8 mouse cellular contexts compared by ENCODE assay signal in the genomic region with DNA sequence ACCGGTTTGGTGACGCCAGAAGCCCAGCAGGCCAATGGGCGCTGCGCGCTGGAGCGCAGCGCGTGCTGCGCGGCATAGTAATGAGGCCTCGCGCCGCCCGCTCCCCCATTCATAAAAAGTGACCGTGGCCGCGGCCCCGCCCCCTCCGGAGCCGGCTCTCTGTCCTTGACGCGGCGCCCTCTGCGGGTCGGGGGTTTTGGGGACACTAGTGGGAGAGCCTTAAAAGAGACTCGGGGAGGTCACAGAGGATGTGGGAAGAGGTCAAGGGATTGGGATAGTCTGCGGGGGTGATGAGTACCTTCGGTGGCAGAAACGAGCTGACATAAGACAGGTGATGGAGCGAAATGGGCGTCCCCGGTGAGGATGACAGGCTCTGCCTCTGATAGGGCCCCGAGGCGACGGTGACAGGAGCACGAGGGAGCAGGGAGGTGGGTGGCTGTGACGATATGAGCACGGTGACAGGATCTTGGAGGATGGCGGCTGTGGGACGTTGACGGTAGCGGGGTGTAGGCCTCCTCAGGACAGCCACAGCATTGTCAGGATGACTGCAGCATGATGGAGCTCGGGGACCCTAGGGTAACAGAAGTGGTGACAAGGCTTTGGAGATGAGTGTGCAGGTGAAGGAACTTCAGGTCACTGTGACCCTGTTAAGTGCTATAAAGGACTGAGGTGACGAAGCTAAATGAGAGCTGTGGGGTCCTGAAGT. TPM values are rescaled to one million over a fixed set of nuclear protein-coding genes. Genes with fewer than 3 reads are reported as not detected.
DNase-seq lines count a peak whose midpoint lies in the region; ATAC-seq and TF ChIP-seq lines count a peak whose summit lies in the region.

No protein-coding gene starts in this region.

- no peak for TF ChIP-seq EP300 in liver, embryonic 14.5 days (IDR thresholded peaks at IDR 0.05; ENCODE audit: low read depth)
- TF ChIP-seq EP300 in stomach, postnatal 0 days (optimal IDR thresholded peaks at IDR 0.05), result no peak

- H3K27me3 ChIP-seq in forebrain, embryonic 11.5 days (ENCODE audit: control insufficient read depth, insufficient read depth, low read length), result peaks cover 34% of the 10 kb centered on the region
- peaks cover 13% of the 10 kb centered on the region for H3K27me3 ChIP-seq in heart, embryonic 16.5 days (ENCODE audit: control insufficient read depth, insufficient read depth, low read length)
- H3K27me3 ChIP-seq in liver, embryonic 14.5 days (ENCODE audit: control insufficient read depth, insufficient read depth, low read length), result peaks cover 35% of the 10 kb centered on the region
- peaks cover 25% of the 10 kb centered on the region for H3K27me3 ChIP-seq in neural tube, embryonic 11.5 days (ENCODE audit: control insufficient read depth, insufficient read depth, low read length)
- peaks cover 2% of the 10 kb centered on the region; the same call in 1 of the 2 replicates for H3K27me3 ChIP-seq in stomach, postnatal 0 days (ENCODE audit: control insufficient read depth, insufficient read depth, low read length)

- H3K4me1 ChIP-seq in forebrain, embryonic 11.5 days (replicated peaks; ENCODE audit: control insufficient read depth, insufficient read depth, low read length), result peaks cover 14% of the 10 kb centered on the region
- H3K4me1 ChIP-seq in heart, embryonic 16.5 days (ENCODE audit: control insufficient read depth, insufficient read depth, low read length), result peaks cover 11% of the 10 kb centered on the region
- peaks cover 0 to 5% of the 10 kb centered on the region in 2 experiments; a peak in 2 of 4 replicates for H3K4me1 ChIP-seq in liver, embryonic 14.5 days (replicated peaks; ENCODE audit: control insufficient read depth in 2 of 2, insufficient read depth in 2 of 2, low read length in 1 of 2)
- peaks cover 11% of the 10 kb centered on the region for H3K4me1 ChIP-seq in neural tube, embryonic 11.5 days (ENCODE audit: control insufficient read depth, insufficient read depth, low read length)
- 0 out of 2 replicates have a peak, but pooled peaks cover 3% of the 10 kb centered on the region for H3K4me1 ChIP-seq in stomach, postnatal 0 days (replicated peaks; ENCODE audit: control insufficient read depth, insufficient read depth)

- H3K4me3 ChIP-seq in forebrain, embryonic 11.5 days (ENCODE audit: low read depth, low read length), result peak overlapping the region; percentile 65
- H3K4me3 ChIP-seq in heart, embryonic 16.5 days (ENCODE audit: low read length), result peak overlapping the region; percentile 70
- H3K4me3 ChIP-seq in liver, embryonic 14.5 days (ENCODE audit: insufficient read depth in 1 of 2, low read depth in 2 of 2, low read length in 2 of 2), result peak overlapping the region in 1 of 2 experiments; percentile 54; a peak in 2 of 4 replicates
- peak overlapping the region; percentile 75 for H3K4me3 ChIP-seq in neural tube, embryonic 11.5 days (ENCODE audit: low read depth, low read length)
- peak overlapping the region; percentile 54 for H3K4me3 ChIP-seq in stomach, postnatal 0 days (ENCODE audit: low read depth, low read length)

- peak; percentile 82 for ATAC-seq in CD4-positive, CD25-positive, alpha-beta regulatory T cell, adult 4 months
- ATAC-seq in forebrain, embryonic 11.5 days (replicated peaks; ENCODE audit: low FRiP score), result peak; percentile 92
- ATAC-seq in heart, embryonic 16.5 days (replicated peaks; ENCODE audit: extremely low read depth, insufficient read depth, low FRiP score), result peak; percentile 86
- peak; percentile 80 for ATAC-seq in liver, embryonic 14.5 days (ENCODE audit: insufficient read depth)
- ATAC-seq in neural tube, embryonic 11.5 days (ENCODE audit: insufficient read depth, low FRiP score, low TSS enrichment), result peak; percentile 89
- ATAC-seq in stomach, postnatal 0 days (ENCODE audit: low FRiP score, low TSS enrichment), result peak; percentile 78

- H3K4me2 ChIP-seq in forebrain, embryonic 11.5 days (ENCODE audit: low read depth, low read length, severe bottlenecking), result peak overlapping the region; percentile 95
- H3K4me2 ChIP-seq in heart, embryonic 16.5 days (ENCODE audit: low read depth, low read length), result peak overlapping the region; percentile 89
- H3K4me2 ChIP-seq in liver, embryonic 14.5 days (ENCODE audit: low read depth), result peak overlapping the region; percentile 77
- peak overlapping the region; percentile 99 for H3K4me2 ChIP-seq in neural tube, embryonic 11.5 days (ENCODE audit: low read depth)
- peak overlapping the region; percentile 98 for H3K4me2 ChIP-seq in stomach, postnatal 0 days (replicated peaks; ENCODE audit: low read depth)

- H3K9ac ChIP-seq in forebrain, embryonic 11.5 days (ENCODE audit: low read length), result peak overlapping the region; percentile 48; the same call in 1 of the 2 replicates
- H3K9ac ChIP-seq in heart, embryonic 16.5 days (ENCODE audit: low read length), result peak overlapping the region; percentile 68
- no peak overlapping the region for H3K9ac ChIP-seq in liver, embryonic 14.5 days (replicated peaks)
- H3K9ac ChIP-seq in neural tube, embryonic 11.5 days (ENCODE audit: low read length), result peak overlapping the region; percentile 39
- peak overlapping the region; percentile 31; the same call in 1 of the 2 replicates for H3K9ac ChIP-seq in stomach, postnatal 0 days (ENCODE audit: low read length)

- H3K36me3 ChIP-seq in forebrain, embryonic 11.5 days (ENCODE audit: control insufficient read depth, insufficient read depth, low read length), result no peaks in the 10 kb centered on the region
- H3K36me3 ChIP-seq in heart, embryonic 16.5 days (ENCODE audit: control insufficient read depth, insufficient read depth), result no peaks in the 10 kb centered on the region
- no peaks in the 10 kb centered on the region for H3K36me3 ChIP-seq in liver, embryonic 14.5 days (replicated peaks; ENCODE audit: control insufficient read depth, insufficient read depth, low read depth)
- H3K36me3 ChIP-seq in neural tube, embryonic 11.5 days (ENCODE audit: control insufficient read depth, insufficient read depth, low read length), result no peaks in the 10 kb centered on the region
- H3K36me3 ChIP-seq in stomach, postnatal 0 days (ENCODE audit: control insufficient read depth, insufficient read depth, low read length), result no peaks in the 10 kb centered on the region

- TF ChIP-seq CTCF in liver, embryonic 14.5 days (IDR thresholded peaks at IDR 0.05; ENCODE audit: low read depth), result peak; percentile 22; the same call in 1 of the 2 replicates
- TF ChIP-seq CTCF in stomach, postnatal 0 days (IDR thresholded peaks at IDR 0.05; ENCODE audit: low read depth), result peak; percentile 56

- no peak overlapping the region for H3K27ac ChIP-seq in forebrain, embryonic 11.5 days (ENCODE audit: low read depth, low read length)
- H3K27ac ChIP-seq in heart, embryonic 16.5 days (ENCODE audit: low read length), result no peak overlapping the region
- H3K27ac ChIP-seq in liver, embryonic 14.5 days, result no peak overlapping the region
- no peak overlapping the region for H3K27ac ChIP-seq in neural tube, embryonic 11.5 days (ENCODE audit: low read depth, low read length)
- no peak overlapping the region for H3K27ac ChIP-seq in stomach, postnatal 0 days (replicated peaks)

- WGBS in forebrain, embryonic 11.5 days, result 1% methylated on average over 39 of the region's 44 CpGs
- 2% methylated on average over 44 of the region's 44 CpGs for WGBS in heart, embryonic 16.5 days
- WGBS in liver, embryonic 14.5 days (ENCODE audit: insufficient replicate concordance), result 3% methylated on average over 44 of the region's 44 CpGs
- WGBS in neural tube, embryonic 11.5 days, result 1% methylated on average over 44 of the region's 44 CpGs
- 1% methylated on average over 44 of the region's 44 CpGs for WGBS in stomach, postnatal 0 days

- peak; percentile 52 for DNase-seq in c-Kit-positive CD71-positive TER-119-negative erythroid progenitor cells, embryonic 14.5 days (ENCODE audit: low read depth)
- peak; percentile 89 for DNase-seq in forebrain, embryonic 11.5 days (ENCODE audit: low spot score)
- DNase-seq in kidney, postnatal 25 days, result peak; percentile 86 to 90
- DNase-seq in liver, embryonic 14.5 days (ENCODE audit: low read depth in 3 of 3, low spot score in 3 of 3), result peak; percentile 51 to 53 (median 52)
- DNase-seq in neural tube, embryonic 11.5 days (ENCODE audit: low spot score), result peak; percentile 88
- peak; percentile 84 for DNase-seq in stomach, postnatal 0 days (ENCODE audit: low spot score)

- no peaks in the 10 kb centered on the region for H3K9me3 ChIP-seq in forebrain, embryonic 11.5 days (ENCODE audit: control insufficient read depth, low read length)
- H3K9me3 ChIP-seq in heart, embryonic 16.5 days (replicated peaks; ENCODE audit: control insufficient read depth, low read length), result no peaks in the 10 kb centered on the region
- H3K9me3 ChIP-seq in liver, embryonic 14.5 days (ENCODE audit: control insufficient read depth, low read length), result no peaks in the 10 kb centered on the region
- H3K9me3 ChIP-seq in neural tube, embryonic 11.5 days (ENCODE audit: control insufficient read depth, low read length), result no peaks in the 10 kb centered on the region
- H3K9me3 ChIP-seq in stomach, postnatal 0 days (ENCODE audit: control insufficient read depth, low read length), result no peaks in the 10 kb centered on the region

RNA-seq across cellular contexts. Expression of gene Gpr3, which starts 0.4 kb away (rescaled TPM):
- not detected for polyA plus RNA-seq in CD4-positive, CD25-positive, alpha-beta regulatory T cell, adult 4 months (2017; shearing (Covaris generic))
- polyA plus RNA-seq in forebrain, embryonic 11.5 days (2014; fragmentation: Nextera tagmentation; extraction: Ambion mirVana), result 0.37 TPM in 1 of 2 replicates, not detected in the other
- polyA plus RNA-seq in heart, embryonic 16.5 days (2015; fragmentation: Nextera tagmentation; extraction: Ambion mirVana), result 0.14 and 0.29 TPM in 2 replicates
- 0.02 TPM in 1 of 2 replicates, not detected in the other for polyA plus RNA-seq in liver, embryonic 14.5 days (2012; rRNA removed)
- not detected in 2 replicates for polyA plus RNA-seq in liver, embryonic 14.5 days (2014; fragmentation: Nextera tagmentation; extraction: Ambion mirVana)
- 0.45 and 0.49 TPM in 2 replicates for polyA plus RNA-seq in neural tube, embryonic 11.5 days (2014; fragmentation: Nextera tagmentation; extraction: Ambion mirVana)
- 0.11 and 0.19 TPM in 2 replicates for polyA plus RNA-seq in stomach, postnatal 0 days (2015; fragmentation: Nextera tagmentation; extraction: Ambion mirVana)

RNA-seq across cellular contexts. Expression of gene Cd164l2, which starts 0.8 kb away (rescaled TPM):
- polyA plus RNA-seq in CD4-positive, CD25-positive, alpha-beta regulatory T cell, adult 4 months (2017; shearing (Covaris generic)), result under 1 TPM in 1 of 2 experiments, not detected in 1; 0.54 TPM
- polyA plus RNA-seq in forebrain, embryonic 11.5 days (2014; fragmentation: Nextera tagmentation; extraction: Ambion mirVana), result not detected in 2 replicates
- 0.66 TPM in 1 of 2 replicates, not detected in the other for polyA plus RNA-seq in heart, embryonic 16.5 days (2015; fragmentation: Nextera tagmentation; extraction: Ambion mirVana)
- polyA plus RNA-seq in liver, embryonic 14.5 days (2012; rRNA removed), result 0.05 and 0.06 TPM in 2 replicates
- not detected in 2 replicates for polyA plus RNA-seq in liver, embryonic 14.5 days (2014; fragmentation: Nextera tagmentation; extraction: Ambion mirVana)
- 0.32 and 0.62 TPM in 2 replicates for polyA plus RNA-seq in neural tube, embryonic 11.5 days (2014; fragmentation: Nextera tagmentation; extraction: Ambion mirVana)
- 5.3 and 6.5 TPM in 2 replicates for polyA plus RNA-seq in stomach, postnatal 0 days (2015; fragmentation: Nextera tagmentation; extraction: Ambion mirVana)

RNA-seq across cellular contexts. Expression of gene Map3k6, which starts 27.9 kb away (rescaled TPM):
- under 1 TPM in 1 of 2 experiments, not detected in 1; 0.62 TPM for polyA plus RNA-seq in CD4-positive, CD25-positive, alpha-beta regulatory T cell, adult 4 months (2017; shearing (Covaris generic))
- polyA plus RNA-seq in forebrain, embryonic 11.5 days (2014; fragmentation: Nextera tagmentation; extraction: Ambion mirVana), result 1.2 and 3.0 TPM in 2 replicates
- 3.4 and 3.6 TPM in 2 replicates for polyA plus RNA-seq in heart, embryonic 16.5 days (2015; fragmentation: Nextera tagmentation; extraction: Ambion mirVana)
- 2.0 and 2.4 TPM in 2 replicates for polyA plus RNA-seq in liver, embryonic 14.5 days (2012; rRNA removed)
- 1.2 and 1.5 TPM in 2 replicates for polyA plus RNA-seq in liver, embryonic 14.5 days (2014; fragmentation: Nextera tagmentation; extraction: Ambion mirVana)
- polyA plus RNA-seq in neural tube, embryonic 11.5 days (2014; fragmentation: Nextera tagmentation; extraction: Ambion mirVana), result 1.5 and 2.7 TPM in 2 replicates
- 17.6 and 21.5 TPM in 2 replicates for polyA plus RNA-seq in stomach, postnatal 0 days (2015; fragmentation: Nextera tagmentation; extraction: Ambion mirVana)

RNA-seq across cellular contexts. Expression of gene Sytl1, which starts 50.2 kb away (rescaled TPM):
- 10 to 100 TPM; 22.1 to 39.4 TPM for polyA plus RNA-seq in CD4-positive, CD25-positive, alpha-beta regulatory T cell, adult 4 months (2017; shearing (Covaris generic))
- polyA plus RNA-seq in forebrain, embryonic 11.5 days (2014; fragmentation: Nextera tagmentation; extraction: Ambion mirVana), result 1.5 and 2.8 TPM in 2 replicates
- 3.4 and 7.6 TPM in 2 replicates for polyA plus RNA-seq in heart, embryonic 16.5 days (2015; fragmentation: Nextera tagmentation; extraction: Ambion mirVana)
- 0.52 and 0.56 TPM in 2 replicates for polyA plus RNA-seq in liver, embryonic 14.5 days (2012; rRNA removed)
- 0.48 and 0.80 TPM in 2 replicates for polyA plus RNA-seq in liver, embryonic 14.5 days (2014; fragmentation: Nextera tagmentation; extraction: Ambion mirVana)
- polyA plus RNA-seq in neural tube, embryonic 11.5 days (2014; fragmentation: Nextera tagmentation; extraction: Ambion mirVana), result 1.2 and 1.4 TPM in 2 replicates
- polyA plus RNA-seq in stomach, postnatal 0 days (2015; fragmentation: Nextera tagmentation; extraction: Ambion mirVana), result 93.5 and 109 TPM in 2 replicates
